Mouse (Mus musculus): Measurements from ENCODE around the gene Poldip3. TPM values are rescaled to one million over a fixed set of nuclear protein-coding genes. Genes with fewer than 3 reads are reported as not detected.
A peak's percentile ranks its signal among the peaks of the same experiment; 100 is the strongest.

The Poldip3 gene
- 24.6 and 42.3 TPM in 2 replicates for polyA plus RNA-seq (2011; ENCODE audit: insufficient read depth, insufficient read length, low replicate concordance, missing spikeins)

DNA sequence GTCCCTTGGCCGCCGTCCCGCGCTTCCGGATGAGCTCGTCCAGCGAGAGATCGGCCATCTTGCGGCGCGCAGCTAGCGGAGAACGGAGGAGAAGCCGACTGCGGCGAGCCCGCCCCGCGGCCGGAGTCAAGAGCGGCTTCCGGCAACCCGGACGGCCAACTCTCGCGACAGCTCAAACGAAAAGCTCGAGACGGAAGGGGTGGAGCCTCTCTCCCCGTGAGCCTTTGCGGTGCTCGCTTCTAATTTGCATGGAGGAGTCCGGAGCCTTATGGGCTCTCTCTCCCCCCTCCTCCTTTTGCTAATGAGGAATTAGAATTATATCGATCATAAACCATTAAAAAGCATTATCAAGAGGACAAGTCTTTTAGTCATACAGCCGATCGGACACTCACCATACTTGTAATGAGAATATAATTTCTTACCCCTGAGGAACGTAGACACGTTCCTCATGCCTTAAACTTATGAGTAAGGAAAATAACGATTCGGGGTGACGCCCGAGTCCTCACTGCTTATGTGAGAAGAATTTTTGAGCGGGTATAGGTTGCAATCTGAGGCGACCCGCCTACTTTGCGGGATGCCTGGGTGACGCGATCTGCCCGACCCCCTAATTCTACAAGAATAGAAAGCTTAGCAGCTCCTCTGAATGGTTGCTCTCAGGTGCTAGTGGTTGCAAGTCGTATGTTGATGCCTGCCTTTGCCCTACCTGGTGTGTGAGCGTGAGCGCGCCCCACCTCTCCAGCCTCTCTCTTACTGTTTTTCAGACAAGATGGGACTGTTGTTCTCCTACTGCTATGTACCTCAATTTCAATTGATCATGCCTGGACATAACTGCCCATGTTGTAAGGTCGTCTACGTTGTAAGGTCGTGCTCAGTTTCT lies at the start of gene Poldip3:
Poldip3 (minus strand) TSS at position 189 of the 877 bp plus-strand sequence.
- TF ChIP-seq CTCF (IDR thresholded peaks at IDR 0.05; ENCODE audit: control insufficient read depth, insufficient read depth, low read length) (no peak), POLR2A (IDR thresholded peaks at IDR 0.05; ENCODE audit: borderline replicate concordance, control insufficient read depth, low read depth, low read length) (peak; percentile 93)
- WGBS, result under 1% methylated on average over 56 of the region's 56 CpGs
- Histone ChIP-seq H3K4me3 (replicated peaks; ENCODE audit: control insufficient read depth, low read depth, low read length) (peak within 1 kb of the TSS; percentile 90), H3K4me1 (ENCODE audit: control insufficient read depth, insufficient read depth, low read length) (peaks cover 1% of the 10 kb centered on the region; the same call in 1 of the 2 replicates), H3K27ac (ENCODE audit: control insufficient read depth, insufficient read depth, low read depth, low read length, poor library complexity) (peak within 1 kb of the TSS; percentile 100)

DNA sequence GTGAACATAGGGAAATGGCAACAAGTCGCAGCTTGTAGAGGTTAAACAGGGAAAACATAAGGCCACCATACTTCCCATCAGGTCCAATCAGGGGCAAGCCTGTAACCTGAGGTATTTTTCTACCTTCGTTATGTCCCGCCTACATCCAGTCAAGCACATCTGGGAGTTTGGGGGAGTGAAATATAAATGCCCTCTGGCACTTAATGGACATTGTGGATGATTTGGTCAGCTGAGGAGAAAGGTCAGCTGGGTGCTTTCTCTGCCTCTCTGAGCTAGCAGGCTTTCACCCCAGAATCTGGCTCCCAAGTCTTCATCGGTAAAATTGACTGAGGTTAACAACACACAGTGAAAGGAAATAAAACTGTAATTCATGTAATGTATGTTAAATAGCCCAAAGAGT lies 44.2 kb upstream of the Poldip3 start:
- no peak for TF ChIP-seq CTCF (IDR thresholded peaks at IDR 0.05; ENCODE audit: control insufficient read depth, insufficient read depth, low read length)
- no peak for TF ChIP-seq POLR2A (IDR thresholded peaks at IDR 0.05; ENCODE audit: borderline replicate concordance, control insufficient read depth, low read depth, low read length)
- Histone ChIP-seq H3K4me3 (replicated peaks; ENCODE audit: control insufficient read depth, low read depth, low read length) (no peak overlapping the region), H3K27ac (ENCODE audit: control insufficient read depth, insufficient read depth, low read depth, low read length, poor library complexity) (no peak overlapping the region), H3K4me1 (ENCODE audit: control insufficient read depth, insufficient read depth, low read length) (no peaks in the 10 kb centered on the region)
- 88% methylated on average over 4 of the region's 4 CpGs for WGBS

DNA sequence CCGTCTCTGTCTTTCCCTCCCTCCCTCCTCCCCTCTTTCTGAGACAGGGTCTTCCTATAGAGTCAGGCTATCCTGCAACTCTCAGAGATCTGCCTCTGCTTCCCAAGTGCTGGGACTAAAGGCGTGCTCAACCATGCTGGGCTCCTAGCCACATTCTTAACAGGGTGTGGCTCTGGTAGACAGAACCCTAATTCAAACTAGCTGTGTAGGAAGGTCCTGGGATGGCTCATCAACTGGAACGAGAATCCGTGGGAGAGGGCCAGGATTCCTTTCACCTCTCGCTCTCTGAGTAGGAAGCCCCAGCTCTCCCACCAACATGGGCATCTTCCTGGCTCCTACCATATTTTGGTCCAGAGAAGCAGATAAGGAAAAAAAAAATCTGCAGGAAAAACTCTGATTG lies 33.2 kb upstream of the Poldip3 start:
- no peaks in the 10 kb centered on the region for H3K4me1 ChIP-seq (ENCODE audit: control insufficient read depth, insufficient read depth, low read length)
- no peak for TF ChIP-seq POLR2A (IDR thresholded peaks at IDR 0.05; ENCODE audit: borderline replicate concordance, control insufficient read depth, low read depth, low read length)
- TF ChIP-seq CTCF (IDR thresholded peaks at IDR 0.05; ENCODE audit: control insufficient read depth, insufficient read depth, low read length), result no peak
- H3K27ac ChIP-seq (ENCODE audit: control insufficient read depth, insufficient read depth, low read depth, low read length, poor library complexity), result no peak overlapping the region
- WGBS, result 76% methylated on average over 5 of the region's 5 CpGs
- H3K4me3 ChIP-seq (replicated peaks; ENCODE audit: control insufficient read depth, low read depth, low read length), result no peak overlapping the region

DNA sequence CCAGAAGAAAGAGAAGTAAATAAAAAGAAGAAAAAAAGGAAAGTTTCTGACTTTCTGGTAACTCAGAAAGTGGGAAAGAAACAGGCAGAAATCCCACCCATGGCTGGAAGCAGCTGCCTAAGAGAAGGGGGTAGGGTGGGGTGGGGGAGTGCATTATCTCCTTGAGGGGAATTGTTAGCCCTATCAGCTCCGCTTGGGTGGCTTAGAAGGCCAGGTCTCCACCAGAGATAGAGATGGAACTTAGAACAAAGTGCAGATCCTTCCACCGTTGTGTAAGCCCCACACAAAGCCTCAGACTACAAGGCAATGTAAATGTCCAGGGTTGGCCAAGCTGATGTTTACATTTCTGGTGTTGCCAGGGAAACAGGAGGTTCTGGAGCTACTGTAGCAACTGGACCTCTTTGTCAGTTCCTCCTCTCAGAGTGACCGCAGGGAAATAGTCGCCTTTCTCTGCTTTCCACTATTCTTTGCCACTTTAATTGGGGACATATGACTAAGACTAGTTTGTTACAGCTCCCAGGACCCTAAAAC lies 32.7 kb upstream of the Poldip3 start:
- WGBS, result 71% methylated on average over 4 of the region's 4 CpGs
- no peak overlapping the region for H3K4me3 ChIP-seq (replicated peaks; ENCODE audit: control insufficient read depth, low read depth, low read length)
- H3K27ac ChIP-seq (ENCODE audit: control insufficient read depth, insufficient read depth, low read depth, low read length, poor library complexity), result no peak overlapping the region
- no peaks in the 10 kb centered on the region for H3K4me1 ChIP-seq (ENCODE audit: control insufficient read depth, insufficient read depth, low read length)
- TF ChIP-seq CTCF (IDR thresholded peaks at IDR 0.05; ENCODE audit: control insufficient read depth, insufficient read depth, low read length), result no peak
- TF ChIP-seq POLR2A (IDR thresholded peaks at IDR 0.05; ENCODE audit: borderline replicate concordance, control insufficient read depth, low read depth, low read length), result no peak

DNA sequence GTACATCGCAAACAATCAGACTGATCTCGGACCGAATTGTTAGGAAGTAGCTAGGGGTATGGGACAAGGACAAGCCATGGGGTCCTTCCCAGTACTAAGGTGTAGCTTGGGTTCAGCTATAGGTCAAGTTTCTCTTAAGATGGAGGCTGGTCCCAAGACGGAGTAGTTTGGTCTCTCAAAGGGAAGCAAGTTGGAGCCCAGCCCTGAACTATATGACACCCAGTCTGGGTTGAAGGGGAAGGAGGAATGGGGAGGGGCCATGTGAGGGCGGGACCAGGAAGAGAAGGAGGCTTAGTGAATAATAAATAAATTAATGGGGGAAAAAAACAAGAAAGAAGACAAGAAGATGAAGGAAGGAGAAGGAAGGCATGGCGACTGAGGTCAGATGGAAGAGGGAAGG lies 30.8 kb upstream of the Poldip3 start:
- H3K27ac ChIP-seq (ENCODE audit: control insufficient read depth, insufficient read depth, low read depth, low read length, poor library complexity), result no peak overlapping the region
- no peak overlapping the region for H3K4me3 ChIP-seq (replicated peaks; ENCODE audit: control insufficient read depth, low read depth, low read length)
- H3K4me1 ChIP-seq (ENCODE audit: control insufficient read depth, insufficient read depth, low read length), result no peaks in the 10 kb centered on the region
- TF ChIP-seq POLR2A (IDR thresholded peaks at IDR 0.05; ENCODE audit: borderline replicate concordance, control insufficient read depth, low read depth, low read length) (no peak), CTCF (IDR thresholded peaks at IDR 0.05; ENCODE audit: control insufficient read depth, insufficient read depth, low read length) (no peak)
- 79% methylated on average over 6 of the region's 6 CpGs for WGBS

DNA sequence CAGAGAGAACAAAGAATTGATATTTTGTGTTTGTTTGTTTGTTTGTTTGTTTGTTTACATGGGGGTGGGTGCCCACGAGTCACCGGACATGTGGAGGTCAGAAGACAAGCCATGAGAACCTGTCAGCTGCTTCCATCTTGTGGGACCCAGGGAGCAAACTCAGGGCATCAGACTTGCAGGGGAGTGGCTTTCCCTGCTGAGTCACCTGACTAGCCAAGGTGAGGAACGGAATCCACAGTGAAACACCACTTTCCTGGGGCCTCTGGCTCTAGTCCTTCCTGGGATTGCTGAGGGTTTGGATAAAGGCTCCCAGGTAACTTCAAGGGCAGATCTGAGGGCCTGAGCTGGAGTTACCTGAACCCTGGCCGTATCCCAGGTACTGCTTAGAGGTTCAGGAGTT lies 27.5 kb upstream of the Poldip3 start:
- H3K4me1 ChIP-seq (ENCODE audit: control insufficient read depth, insufficient read depth, low read length), result peaks cover 2% of the 10 kb centered on the region; the same call in 1 of the 2 replicates
- 77% methylated on average over 4 of the region's 4 CpGs for WGBS
- TF ChIP-seq CTCF (IDR thresholded peaks at IDR 0.05; ENCODE audit: control insufficient read depth, insufficient read depth, low read length), result no peak
- TF ChIP-seq POLR2A (IDR thresholded peaks at IDR 0.05; ENCODE audit: borderline replicate concordance, control insufficient read depth, low read depth, low read length), result no peak
- no peak overlapping the region for H3K4me3 ChIP-seq (replicated peaks; ENCODE audit: control insufficient read depth, low read depth, low read length)
- no peak overlapping the region for H3K27ac ChIP-seq (ENCODE audit: control insufficient read depth, insufficient read depth, low read depth, low read length, poor library complexity)

DNA sequence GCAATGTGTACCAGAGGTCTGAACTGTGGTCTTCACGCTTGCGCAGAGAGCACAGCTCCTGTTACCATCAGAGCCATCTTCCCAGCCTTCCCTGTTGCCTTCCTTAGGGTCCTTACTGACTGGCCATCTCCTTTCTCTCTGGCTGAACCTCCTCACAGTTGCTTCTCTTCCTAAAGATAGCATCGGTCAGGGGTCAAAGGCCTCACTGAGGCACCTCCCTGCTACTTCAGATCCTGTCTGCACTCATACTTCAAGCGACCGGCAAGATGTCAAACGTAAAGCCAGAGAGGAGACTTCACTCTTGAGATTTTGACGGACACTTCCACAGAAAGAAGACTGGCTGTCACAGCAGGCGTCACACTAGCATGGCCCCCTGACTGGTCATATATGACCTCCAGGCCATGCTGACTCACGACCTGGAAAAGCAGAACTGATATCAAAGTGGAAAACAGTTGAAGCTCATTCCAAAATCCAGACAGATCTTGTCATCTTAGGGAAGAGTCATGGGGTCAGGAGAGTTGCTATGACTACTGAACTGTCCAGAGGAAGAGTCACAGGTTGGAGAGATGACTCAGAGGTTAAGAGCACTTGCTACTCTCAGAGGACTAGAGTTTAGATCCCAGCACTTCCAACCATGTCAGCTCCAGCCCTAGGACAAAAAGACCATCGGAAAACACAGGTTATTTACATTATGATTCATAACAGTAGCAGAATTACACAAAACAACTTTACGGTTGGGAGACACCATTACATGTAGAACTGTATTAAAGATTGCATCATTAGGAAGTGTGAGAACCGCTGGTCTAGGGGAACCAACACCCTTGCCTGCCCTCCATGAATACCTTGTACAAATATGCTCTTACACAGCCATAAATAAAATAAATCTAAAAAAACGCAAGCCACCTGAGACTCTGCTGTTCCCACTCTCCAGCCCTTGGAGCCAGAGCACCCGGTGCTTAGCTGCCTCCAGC lies 25.0 kb upstream of the Poldip3 start:
- Histone ChIP-seq H3K4me1 (ENCODE audit: control insufficient read depth, insufficient read depth, low read length) (peaks cover 6% of the 10 kb centered on the region), H3K27ac (ENCODE audit: control insufficient read depth, insufficient read depth, low read depth, low read length, poor library complexity) (no peak overlapping the region), H3K4me3 (replicated peaks; ENCODE audit: control insufficient read depth, low read depth, low read length) (no peak overlapping the region)
- TF ChIP-seq POLR2A (IDR thresholded peaks at IDR 0.05; ENCODE audit: borderline replicate concordance, control insufficient read depth, low read depth, low read length), result no peak
- TF ChIP-seq CTCF (IDR thresholded peaks at IDR 0.05; ENCODE audit: control insufficient read depth, insufficient read depth, low read length), result no peak
- WGBS, result 77% methylated on average over 14 of the region's 14 CpGs
